In the genomic region with DNA sequence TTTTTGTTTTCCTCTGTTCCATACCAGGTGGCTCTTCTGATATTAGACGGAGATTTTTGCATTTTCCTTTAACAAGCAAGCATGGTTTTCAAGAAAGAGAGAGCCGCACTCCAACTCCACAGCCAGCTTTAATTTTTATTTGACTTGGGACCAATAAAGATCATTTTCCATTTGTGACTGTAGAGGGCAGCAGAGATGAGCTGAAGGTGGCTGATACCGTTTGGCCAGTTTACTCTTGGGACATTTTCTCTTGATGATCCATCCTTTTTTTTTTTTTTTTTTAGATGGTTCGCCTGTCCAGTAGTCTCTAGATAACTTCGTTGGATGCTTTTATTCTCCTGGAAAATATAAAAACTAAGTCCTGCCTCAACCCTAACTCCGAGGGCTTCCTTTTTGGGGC, we compare ENCODE assay signal across 9 mouse cellular contexts. TPM values are rescaled to one million over a fixed set of nuclear protein-coding genes. Genes with fewer than 3 reads are reported as not detected.
DNase-seq lines count a peak whose midpoint lies in the region; ATAC-seq lines count a peak whose summit lies in the region.
"Had no signal": no experiment of that assay in that cellular context is flagged by ENCODE, and none has a peak within 500 bp of the region (broad histone marks: within the 10 kb centered on the region; RNA-seq: fewer than 3 reads in every experiment).

No protein-coding gene starts in this region.

- H3K36me3 ChIP-seq in midbrain, embryonic 15.5 days (replicated peaks): no peaks in the 10 kb centered on the region
- H3K36me3 ChIP-seq: hindbrain, embryonic 15.5 days had no signal

- peak; percentile 35 for DNase-seq in adrenal gland, postnatal 14 days
- no peak for DNase-seq in adrenal gland, adult 8-10 months
- peak; percentile 28 to 45 for DNase-seq in kidney, postnatal 36 days
- no peak for DNase-seq in kidney, adult 11 months
- DNase-seq in MEL-GATA-1-ER (ENCODE audit: extremely low read depth, low read depth): peak; percentile 12
- peak; percentile 51 for DNase-seq in lung, postnatal 10 days

- ATAC-seq in erythroblast, adult 5-6 weeks (replicated peaks; ENCODE audit: low FRiP score, poor library complexity, severe bottlenecking): no peak
- no peak for ATAC-seq in midbrain, embryonic 15.5 days (replicated peaks)

- WGBS in midbrain, embryonic 15.5 days: 39% methylated on average over 6 of the region's 6 CpGs

- H3K4me3 ChIP-seq in midbrain, embryonic 15.5 days: no peak overlapping the region
- H3K4me3 ChIP-seq: hindbrain, embryonic 15.5 days had no signal

- H3K27ac ChIP-seq in midbrain, embryonic 15.5 days: no peak overlapping the region
- H3K27ac ChIP-seq: hindbrain, embryonic 15.5 days had no signal

- no peak overlapping the region for H3K9ac ChIP-seq in midbrain, embryonic 15.5 days
- H3K9ac ChIP-seq: hindbrain, embryonic 15.5 days had no signal

- no peaks in the 10 kb centered on the region for H3K27me3 ChIP-seq in midbrain, embryonic 15.5 days (replicated peaks)
- H3K27me3 ChIP-seq: hindbrain, embryonic 15.5 days had no signal

- no peak overlapping the region for H3K4me2 ChIP-seq in midbrain, embryonic 15.5 days
- H3K4me2 ChIP-seq: hindbrain, embryonic 15.5 days had no signal

- no peaks in the 10 kb centered on the region for H3K4me1 ChIP-seq in midbrain, embryonic 15.5 days
- H3K4me1 ChIP-seq: hindbrain, embryonic 15.5 days had no signal

- peaks cover 8% of the 10 kb centered on the region; the same call in 1 of the 2 replicates for H3K9me3 ChIP-seq in midbrain, embryonic 15.5 days

RNA-seq across cellular contexts. Expression of a gene that starts 17.6 kb away (rescaled TPM):
- 3.9 and 5.0 TPM in 2 replicates for total RNA-seq in adrenal gland, postnatal 14 days (2021)
- total RNA-seq in adrenal gland, adult 8-10 months (2022): 1 to 10 TPM; 2.2 to 2.9 (median 2.6) TPM
- not detected in 2 replicates for total RNA-seq in erythroblast, adult 5-6 weeks (2015; ENCODE audit: low replicate concordance)
- not detected in 2 replicates for total RNA-seq in erythroblast, adult 5-6 weeks (2017; ENCODE audit: low replicate concordance)
- polyA plus RNA-seq in midbrain, embryonic 15.5 days (2015; fragmentation: Nextera tagmentation; extraction: Ambion mirVana): 7.6 and 7.8 TPM in 2 replicates

RNA-seq across cellular contexts. Expression of a gene that starts 31.9 kb away (rescaled TPM):
- 29.9 and 31.3 TPM in 2 replicates for total RNA-seq in adrenal gland, postnatal 14 days (2021)
- total RNA-seq in adrenal gland, adult 8-10 months (2022): 10 to 100 TPM; 15.1 to 16.6 (median 16.1) TPM
- not detected in 2 replicates for total RNA-seq in erythroblast, adult 5-6 weeks (2015; ENCODE audit: low replicate concordance)
- total RNA-seq in erythroblast, adult 5-6 weeks (2017; ENCODE audit: low replicate concordance): not detected in 2 replicates
- polyA plus RNA-seq in midbrain, embryonic 15.5 days (2015; fragmentation: Nextera tagmentation; extraction: Ambion mirVana): 10.7 and 11.8 TPM in 2 replicates

RNA-seq across cellular contexts. Expression of a gene that starts 32.1 kb away (rescaled TPM):
- total RNA-seq in adrenal gland, postnatal 14 days (2021): 38.3 and 41.0 TPM in 2 replicates
- 10 to 100 TPM; 54.7 to 62.8 (median 59.2) TPM for total RNA-seq in adrenal gland, adult 8-10 months (2022)
- 4.4 and 9.8 TPM in 2 replicates for total RNA-seq in erythroblast, adult 5-6 weeks (2015; ENCODE audit: low replicate concordance)
- total RNA-seq in erythroblast, adult 5-6 weeks (2017; ENCODE audit: low replicate concordance): 2.9 and 3.0 TPM in 2 replicates
- polyA plus RNA-seq in midbrain, embryonic 15.5 days (2015; fragmentation: Nextera tagmentation; extraction: Ambion mirVana): 129 and 135 TPM in 2 replicates

Comparison
In these comparisons a context has a peak if more than half of its experiments do, and no peak if none do; other contexts are left out.
1. DNase-seq: peak in adrenal gland, postnatal 14 days (single experiment), kidney, postnatal 36 days (2 of 2), MEL-GATA-1-ER (single experiment) and lung, postnatal 10 days (single experiment); none in adrenal gland, adult 8-10 months (single experiment) and kidney, adult 11 months (single experiment).
2. RNA of a gene that starts 31.9 kb away (total RNA-seq): 29.9 to 31.3 TPM in adrenal gland, postnatal 14 days and 15.1 to 16.6 TPM in adrenal gland, adult 8-10 months; not detected in erythroblast, adult 5-6 weeks; every median in the first group is over 10 times any median in the second.